In genomic region chr2:79227805-79228241, GRCm38 (mm10) we compare ENCODE assay signal across 12 mouse cellular contexts. TPM values are rescaled to one million over a fixed set of nuclear protein-coding genes. Genes with fewer than 3 reads are reported as not detected.
DNase-seq lines count a peak whose midpoint lies in the region; ATAC-seq lines count a peak whose summit lies in the region.
"Had no signal": no experiment of that assay in that cellular context is flagged by ENCODE, and none has a peak within 500 bp of the region (broad histone marks: within the 10 kb centered on the region; RNA-seq: fewer than 3 reads in every experiment).

No protein-coding gene starts in this region.

- ATAC-seq in inflammation-experienced regulatory T-cells, adult 6 months, result peak; percentile 41

- intact Hi-C loops in heart, postnatal 36 days (cut with DNase I), result no loop called here

- peak; percentile 19 for DNase-seq in heart, adult 8-10 months (ENCODE audit: low spot score)
- DNase-seq in heart, postnatal 36 days, result no peak
- DNase-seq in thymus, postnatal 0 days (ENCODE audit: low spot score), result peak; percentile 46
- no peak for DNase-seq in thymus, postnatal 36 days
- DNase-seq in gastrocnemius, postnatal 10 days, result no peak
- no peak for DNase-seq in ovary, postnatal 10 days (ENCODE audit: low spot score)
- no peak for DNase-seq in layer of hippocampus, postnatal 14 days (ENCODE audit: low spot score in 2 of 2)
- DNase-seq: adrenal gland, adult 2 months; kidney, adult 8-10 months; liver; retina, postnatal 1 day had no signal

RNA-seq across cellular contexts. Expression of gene Itga4, which starts 27.4 kb away (rescaled TPM):
- total RNA-seq in heart, adult 8-10 months (2022), result 1 to 10 TPM; 1.1 to 2.7 (median 1.3) TPM
- 1 to 10 TPM; 1.9 to 3.0 TPM for total RNA-seq in heart, postnatal 36 days (2021)
- polyA plus RNA-seq in thymus, postnatal 0 days (2015; fragmentation: Nextera tagmentation; extraction: Ambion mirVana), result 20.3 and 24.6 TPM in 2 replicates
- 100 to 1,000 TPM; 202 to 296 (median 279) TPM for polyA plus RNA-seq in inflammation-experienced regulatory T-cells, adult 6 months (2017; shearing (Covaris generic))
- 1 to 10 TPM; 5.5 to 6.5 TPM for total RNA-seq in gastrocnemius, postnatal 10 days (2021)
- 10 to 100 TPM; 17.3 to 20.1 TPM for total RNA-seq in layer of hippocampus, postnatal 14 days (2021)

Comparison
In these comparisons a context has a peak if more than half of its experiments do, and no peak if none do; other contexts are left out.
1. DNase-seq: peak in heart, adult 8-10 months (single experiment) and thymus, postnatal 0 days (single experiment); none in heart, postnatal 36 days (0 of 2), thymus, postnatal 36 days (0 of 2), gastrocnemius, postnatal 10 days (single experiment), ovary, postnatal 10 days (single experiment) and layer of hippocampus, postnatal 14 days (0 of 2).